Mouse (Mus musculus): ENCODE measurements around the gene Olfr1454. TPM values are rescaled to one million over a fixed set of nuclear protein-coding genes. Genes with fewer than 3 reads are reported as not detected.

The Olfr1454 gene
- not detected in 2 replicates for polyA plus RNA-seq (2015; fragmentation: Nextera tagmentation; extraction: Ambion mirVana)

GRCm38 (mm10) chr19:13060310-13060709, at the start of gene Olfr1454:
Gene Olfr1454, plus strand, starts transcription at chr19:13060610.
- no peak within 1 kb of the TSS for H3K27ac ChIP-seq (replicated peaks)
- H3K9ac ChIP-seq, result no peak within 1 kb of the TSS
- H3K4me2 ChIP-seq, result no peak within 1 kb of the TSS
- ATAC-seq (ENCODE audit: insufficient read depth), result no peak
- no peaks in the 10 kb centered on the region for H3K9me3 ChIP-seq (replicated peaks)
- no peaks in the 10 kb centered on the region for H3K4me1 ChIP-seq (replicated peaks)
- no peak within 1 kb of the TSS for H3K4me3 ChIP-seq (replicated peaks)
- no peaks in the 10 kb centered on the region for H3K36me3 ChIP-seq (replicated peaks)
- 43% methylated on average over 2 of the region's 2 CpGs for WGBS (ENCODE audit: insufficient replicate concordance)
- no peaks in the 10 kb centered on the region for H3K27me3 ChIP-seq

GRCm38 (mm10) chr19:13028227-13028626, 32.2 kb upstream of the Olfr1454 start, which contains the start of gene Olfr1453:
Gene Olfr1453, minus strand, starts transcription at chr19:13028327.
- WGBS (ENCODE audit: insufficient replicate concordance), result 26% methylated on average over 1 of the region's 1 CpGs
- Histone ChIP-seq H3K4me2 (no peak within 1 kb of the TSS), H3K4me3 (replicated peaks) (no peak within 1 kb of the TSS), H3K36me3 (replicated peaks) (no peaks in the 10 kb centered on the region), H3K27me3 (no peaks in the 10 kb centered on the region), H3K9me3 (replicated peaks) (no peaks in the 10 kb centered on the region), H3K9ac (no peak within 1 kb of the TSS), H3K4me1 (replicated peaks) (no peaks in the 10 kb centered on the region), H3K27ac (replicated peaks) (no peak within 1 kb of the TSS)
- no peak for ATAC-seq (ENCODE audit: insufficient read depth)

- H3K27ac ChIP-seq (replicated peaks), result no peak overlapping the region
- no peak for ATAC-seq (ENCODE audit: insufficient read depth)
- WGBS (ENCODE audit: insufficient replicate concordance), result 61% methylated on average over 1 of the region's 1 CpGs
- no peak overlapping the region for H3K4me3 ChIP-seq (replicated peaks)
- no peaks in the 10 kb centered on the region for H3K9me3 ChIP-seq (replicated peaks)
- no peaks in the 10 kb centered on the region for H3K27me3 ChIP-seq
- no peaks in the 10 kb centered on the region for H3K36me3 ChIP-seq (replicated peaks)
- no peak overlapping the region for H3K9ac ChIP-seq
- H3K4me1 ChIP-seq (replicated peaks), result no peaks in the 10 kb centered on the region
- H3K4me2 ChIP-seq, result no peak overlapping the region
Observed at GRCm38 (mm10) chr19:13093908-13094307, 33.5 kb downstream of the Olfr1454 start.

GRCm38 (mm10) chr19:13097791-13098190, 37.4 kb downstream of the Olfr1454 start, which contains the start of gene Olfr1457:
Gene Olfr1457, minus strand, starts transcription at chr19:13097891.
- H3K36me3 ChIP-seq (replicated peaks), result no peaks in the 10 kb centered on the region
- H3K4me1 ChIP-seq (replicated peaks), result no peaks in the 10 kb centered on the region
- no peaks in the 10 kb centered on the region for H3K27me3 ChIP-seq
- H3K27ac ChIP-seq (replicated peaks), result no peak within 1 kb of the TSS
- 53% methylated on average over 2 of the region's 2 CpGs for WGBS (ENCODE audit: insufficient replicate concordance)
- H3K4me2 ChIP-seq, result no peak within 1 kb of the TSS
- no peak within 1 kb of the TSS for H3K9ac ChIP-seq
- H3K9me3 ChIP-seq (replicated peaks), result no peaks in the 10 kb centered on the region
- H3K4me3 ChIP-seq (replicated peaks), result no peak within 1 kb of the TSS
- ATAC-seq (ENCODE audit: insufficient read depth), result no peak

- no peak within 1 kb of the TSS for H3K27ac ChIP-seq (replicated peaks)
- no peaks in the 10 kb centered on the region for H3K4me1 ChIP-seq (replicated peaks)
- H3K4me3 ChIP-seq (replicated peaks), result no peak within 1 kb of the TSS
- no peak for ATAC-seq (ENCODE audit: insufficient read depth)
- H3K27me3 ChIP-seq, result no peaks in the 10 kb centered on the region
- H3K36me3 ChIP-seq (replicated peaks), result no peaks in the 10 kb centered on the region
- H3K9ac ChIP-seq, result no peak within 1 kb of the TSS
- no peak within 1 kb of the TSS for H3K4me2 ChIP-seq
- H3K9me3 ChIP-seq (replicated peaks), result no peaks in the 10 kb centered on the region
- WGBS (ENCODE audit: insufficient replicate concordance), result 62% methylated on average over 3 of the region's 3 CpGs
Observed at GRCm38 (mm10) chr19:13106675-13107074, 46.3 kb downstream of the Olfr1454 start, which contains the start of gene Olfr1458. Gene Olfr1458, minus strand, starts transcription at chr19:13106775.

Other genes starting within 250 kb of the Olfr1454 start
- not detected in 2 replicates for gene Gm5244, start 213.9 kb upstream of the Olfr1454 start, polyA plus RNA-seq (2015; fragmentation: Nextera tagmentation; extraction: Ambion mirVana)
- not detected in 2 replicates for gene Olfr1444, start 203.3 kb upstream of the Olfr1454 start, polyA plus RNA-seq (2015; fragmentation: Nextera tagmentation; extraction: Ambion mirVana)
- not detected in 2 replicates for gene Olfr1445, start 176.8 kb upstream of the Olfr1454 start, polyA plus RNA-seq (2015; fragmentation: Nextera tagmentation; extraction: Ambion mirVana)
- gene Olfr1446, start 167.1 kb upstream of the Olfr1454 start, polyA plus RNA-seq (2015; fragmentation: Nextera tagmentation; extraction: Ambion mirVana), result not detected in 2 replicates
- not detected in 2 replicates for gene Olfr1447, start 156.9 kb upstream of the Olfr1454 start, polyA plus RNA-seq (2015; fragmentation: Nextera tagmentation; extraction: Ambion mirVana)
- gene Olfr1448, start 136.2 kb upstream of the Olfr1454 start, polyA plus RNA-seq (2015; fragmentation: Nextera tagmentation; extraction: Ambion mirVana), result not detected in 2 replicates
- not detected in 2 replicates for gene Olfr1449, start 129.8 kb upstream of the Olfr1454 start, polyA plus RNA-seq (2015; fragmentation: Nextera tagmentation; extraction: Ambion mirVana)
- gene Olfr1450, start 110.4 kb upstream of the Olfr1454 start, polyA plus RNA-seq (2015; fragmentation: Nextera tagmentation; extraction: Ambion mirVana), result not detected in 2 replicates
- not detected in 2 replicates for gene Olfr1451, start 65.6 kb upstream of the Olfr1454 start, polyA plus RNA-seq (2015; fragmentation: Nextera tagmentation; extraction: Ambion mirVana)
- not detected in 2 replicates for gene Olfr1453, start 32.3 kb upstream of the Olfr1454 start, polyA plus RNA-seq (2015; fragmentation: Nextera tagmentation; extraction: Ambion mirVana)
- gene Olfr1457, start 37.3 kb downstream of the Olfr1454 start, polyA plus RNA-seq (2015; fragmentation: Nextera tagmentation; extraction: Ambion mirVana), result not detected in 2 replicates
- gene Olfr1458, start 46.2 kb downstream of the Olfr1454 start, polyA plus RNA-seq (2015; fragmentation: Nextera tagmentation; extraction: Ambion mirVana), result not detected in 2 replicates
- gene Olfr1459, start 88.9 kb downstream of the Olfr1454 start, polyA plus RNA-seq (2015; fragmentation: Nextera tagmentation; extraction: Ambion mirVana), result not detected in 2 replicates
- not detected in 2 replicates for gene Olfr1461, start 102.4 kb downstream of the Olfr1454 start, polyA plus RNA-seq (2015; fragmentation: Nextera tagmentation; extraction: Ambion mirVana)
- not detected in 2 replicates for gene Olfr1462, start 125.1 kb downstream of the Olfr1454 start, polyA plus RNA-seq (2015; fragmentation: Nextera tagmentation; extraction: Ambion mirVana)
- gene Olfr1463, start 170.7 kb downstream of the Olfr1454 start, polyA plus RNA-seq (2015; fragmentation: Nextera tagmentation; extraction: Ambion mirVana), result not detected in 2 replicates